Mouse (Mus musculus) ES-E14 (cell line): ENCODE results near the gene Trim62. TPM values are rescaled to one million over a fixed set of nuclear protein-coding genes. Genes with fewer than 3 reads are reported as not detected.
"Not testable (repeated sequence)": the region's sequence is repeated elsewhere in the genome, so short reads cannot be mapped to it uniquely, and the experiment has no call there.

Experiments used
- DNase-seq: peaks from one replicate; pipeline ENCODE4 v3.0.0-alpha.2; 2013; ENCODE audit warnings: low read depth, low spot score
- H3K27ac ChIP-seq: 2 replicates; pipeline ENCODE4 v1.5.1; 2012; ENCODE audit warnings: low read depth, mild to moderate bottlenecking, low read length, moderate library complexity, mixed read lengths; ENCODE audit not compliant: poor library complexity, insufficient read depth, severe bottlenecking
- H3K36me3 ChIP-seq: 2 replicates; pipeline ENCODE4 v1.6.1; 2012; ENCODE audit warnings: mild to moderate bottlenecking, low read length, moderate library complexity, mixed read lengths; ENCODE audit not compliant: control insufficient read depth, poor library complexity, insufficient read depth, severe bottlenecking
- H3K4me1 ChIP-seq, 2 experiments: fragments of 150-350 bp in 1 of 2; sonication (generic) in 1 of 2; 2 replicates each; pipeline ENCODE4 v1.6.1; 2012; ENCODE audit warnings: low read length in 2 of 2, mild to moderate bottlenecking in 1 of 2, mixed read lengths in 1 of 2; ENCODE audit not compliant: control insufficient read depth in 2 of 2, insufficient read depth in 2 of 2, poor library complexity in 1 of 2
- H3K4me3 ChIP-seq, 2 experiments: fragments of 150-350 bp in 1 of 2; sonication (generic) in 1 of 2; 2 replicates each; pipeline ENCODE4 v1.5.1; 2012; ENCODE audit warnings: low read length in 2 of 2, low read depth in 1 of 2, mild to moderate bottlenecking in 1 of 2, mixed read lengths in 1 of 2; ENCODE audit not compliant: insufficient read depth in 1 of 2, poor library complexity in 1 of 2, severe bottlenecking in 1 of 2
- H3K9ac ChIP-seq: 2 replicates; pipeline ENCODE4 v1.6.1; 2012; ENCODE audit warnings: low read depth, mild to moderate bottlenecking, low read length, mixed read lengths; ENCODE audit not compliant: poor library complexity, insufficient read depth, severe bottlenecking
- H3K9me3 ChIP-seq: fragments of 150-350 bp; sonication (generic); 2 replicates; pipeline ENCODE4 v1.6.1; 2012; ENCODE audit warnings: low read depth, mild to moderate bottlenecking, low read length; ENCODE audit not compliant: control insufficient read depth, insufficient read depth
- CHD2 ChIP-seq: IDR thresholded peaks from 2 replicates; pipeline ENCODE4 v1.6.1; 2014; ENCODE audit warnings: mild to moderate bottlenecking, low read depth, low read length, inconsistent platforms
- HCFC1 ChIP-seq: IDR thresholded peaks from 2 replicates; pipeline ENCODE4 v1.6.1; 2012; ENCODE audit warnings: low read length, inconsistent platforms, borderline replicate concordance; ENCODE audit not compliant: insufficient read depth
- MAFK ChIP-seq: IDR thresholded peaks from 2 replicates; pipeline ENCODE4 v1.6.1; 2014; ENCODE audit warnings: mild to moderate bottlenecking, low read depth, low read length, inconsistent platforms; ENCODE audit not compliant: insufficient read depth
- ZC3H11A ChIP-seq: IDR thresholded peaks from 2 replicates; pipeline ENCODE4 v1.6.1; 2012; ENCODE audit warnings: low read depth, mild to moderate bottlenecking, inconsistent platforms, low read length, borderline replicate concordance
- ZNF384 ChIP-seq: IDR thresholded peaks from 2 replicates; pipeline ENCODE4 v1.6.1; 2012; ENCODE audit warnings: low read depth, low read length, inconsistent platforms
- in situ Hi-C, 2 experiments: fragments of 600-800 bp; cut with MboI; formaldehyde crosslinking; loops; one replicate each; pipeline ENCODE4 v1.15.1; 2025; ENCODE audit warnings: low sequenced_read_pairs in 2 of 2, inconsistent platforms in 1 of 2; ENCODE audit not compliant: unreplicated experiment in 2 of 2
- total RNA-seq: library from RNA; depleted of rRNA; stranded (reverse); fragments of 300-350 nt; gene quantifications from 2 replicates; pipeline ENCODE4 v1.2.3, GENCODE M21; 2012

Gene Trim62
- total RNA-seq, 1 experiment = 0.54 TPM

- DNase-seq = peak; percentile 62
Observed at GRCm38 (mm10) chr4:128858226-128858625, 25.2 kb upstream of the Trim62 start.

DNA sequence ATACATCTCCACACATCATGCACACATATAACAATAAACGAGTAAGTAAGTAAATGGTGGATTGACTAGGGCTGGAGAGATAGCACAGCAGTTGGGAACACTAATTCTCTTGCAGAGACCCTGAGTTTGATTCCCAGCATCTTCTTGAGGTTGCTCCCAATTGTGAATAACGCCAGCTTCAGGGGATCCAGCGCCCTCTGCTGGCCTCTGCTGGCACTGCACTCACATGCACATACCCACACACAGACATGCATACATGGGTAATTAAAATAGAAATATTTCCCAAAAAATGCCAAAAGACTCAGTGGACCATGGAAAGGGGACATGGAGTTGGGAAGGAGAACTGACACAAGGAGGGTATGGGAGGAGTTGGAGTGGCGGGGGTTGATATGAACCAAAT lies 24.5 kb upstream of the Trim62 start:
- in situ Hi-C loops = no loop called here
- Histone ChIP-seq H3K36me3 (no peaks in the 10 kb centered on the region), H3K27ac (no peak overlapping the region), H3K9me3 (no peaks in the 10 kb centered on the region), H3K4me1 (peaks cover 0 to 9% of the 10 kb centered on the region in 2 experiments; a peak in 1 of 4 replicates), H3K9ac (no peak overlapping the region), H3K4me3 (no peak overlapping the region)
- no peak for DNase-seq
- TF ChIP-seq CHD2 (no peak), HCFC1 (no peak), ZNF384 (no peak), MAFK (no peak), ZC3H11A (no peak)

More at GRCm38 (mm10) chr4:128858226-128858625, 25.2 kb upstream of the Trim62 start:
- H3K4me3 ChIP-seq, in situ Hi-C loops, H3K9ac ChIP-seq, H3K4me1 ChIP-seq, H3K9me3 ChIP-seq, H3K36me3 ChIP-seq, H3K27ac ChIP-seq: not testable (repeated sequence)
- TF ChIP-seq ZC3H11A = peak; percentile 42; the same call in 1 of the 2 replicates

DNA sequence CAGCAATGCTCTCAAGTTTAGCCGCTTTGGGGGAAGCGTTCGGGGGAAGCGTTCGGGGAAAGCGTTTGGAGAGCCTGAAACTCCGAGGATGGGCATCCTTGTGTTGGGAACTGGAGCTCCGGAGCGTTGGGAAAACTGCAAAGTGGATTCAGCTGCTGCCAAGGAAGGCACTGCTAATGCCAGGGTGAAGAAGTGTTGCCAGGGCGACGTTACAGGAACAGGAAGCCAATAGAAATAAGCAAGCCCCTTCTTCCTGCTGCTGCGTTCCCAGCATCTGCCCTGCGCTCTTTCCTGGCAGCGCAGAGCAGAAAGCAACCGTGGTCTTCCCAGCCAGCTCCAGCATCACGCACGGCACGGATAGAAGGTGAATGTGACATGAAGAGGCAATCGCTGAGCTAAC lies 10.4 kb upstream of the Trim62 start:
- Histone ChIP-seq H3K4me3 (no peak overlapping the region), H3K9ac (no peak overlapping the region), H3K4me1 (peaks cover 0 to 4% of the 10 kb centered on the region in 2 experiments; a peak in 1 of 4 replicates), H3K36me3 (no peaks in the 10 kb centered on the region), H3K27ac (no peak overlapping the region), H3K9me3 (no peaks in the 10 kb centered on the region)
- no peak for DNase-seq
- in situ Hi-C loops = no loop called here
- TF ChIP-seq HCFC1 = no peak
- no peak for TF ChIP-seq CHD2
- no peak for TF ChIP-seq ZC3H11A
- no peak for TF ChIP-seq ZNF384
- TF ChIP-seq MAFK = no peak

- H3K4me1 ChIP-seq = peaks cover 0 to 10% of the 10 kb centered on the region in 2 experiments; a peak in 2 of 4 replicates
- no peak overlapping the region for H3K27ac ChIP-seq
- H3K9me3 ChIP-seq = no peaks in the 10 kb centered on the region
- no peak overlapping the region for H3K4me3 ChIP-seq
- H3K9ac ChIP-seq = no peak overlapping the region
- no peak for TF ChIP-seq CHD2
- no peak for TF ChIP-seq HCFC1
- no peak for TF ChIP-seq ZC3H11A
- no peak for TF ChIP-seq ZNF384
- TF ChIP-seq MAFK = no peak
- DNase-seq = no peak
- H3K36me3 ChIP-seq = no peaks in the 10 kb centered on the region
- in situ Hi-C loops = no loop called here
Observed at GRCm38 (mm10) chr4:128874062-128874461, 9.3 kb upstream of the Trim62 start.

- no peak for DNase-seq
- Histone ChIP-seq H3K9me3 (no peaks in the 10 kb centered on the region), H3K4me3 (no peak overlapping the region), H3K4me1 (peaks cover 0 to 15% of the 10 kb centered on the region in 2 experiments; a peak in 2 of 4 replicates), H3K9ac (no peak overlapping the region), H3K36me3 (no peaks in the 10 kb centered on the region), H3K27ac (no peak overlapping the region)
- no peak for TF ChIP-seq HCFC1
- in situ Hi-C loops = no loop called here
Observed at GRCm38 (mm10) chr4:128875439-128875838, 7.9 kb upstream of the Trim62 start.
